Mouse (Mus musculus) liver, embryonic 12.5 days (tissue): ENCODE results near the gene Cdcp1. TPM values are rescaled to one million over a fixed set of nuclear protein-coding genes. Genes with fewer than 3 reads are reported as not detected.

Source experiments
- ATAC-seq: fragments of 200-750 bp; cut with Nextera tagmentation; 2 replicates; pipeline ENCODE4 v1.8.0; 2017; ENCODE audit warnings: moderate number of reproducible peaks, mild to moderate bottlenecking, moderate library complexity
- H3K27ac ChIP-seq: fragments of 300-500 bp; sonication (generic); 2 replicates; pipeline ENCODE4 v1.5.1; 2016; ENCODE audit warnings: mild to moderate bottlenecking
- H3K27me3 ChIP-seq: fragments of 300-500 bp; sonication (generic); replicated peaks from 2 replicates; pipeline ENCODE4 v1.6.1; 2016; ENCODE audit warnings: mild to moderate bottlenecking, moderate library complexity
- H3K36me3 ChIP-seq: fragments of 300-500 bp; sonication (generic); 2 replicates; pipeline ENCODE4 v1.6.1; 2016; ENCODE audit warnings: mild to moderate bottlenecking, moderate library complexity
- H3K4me1 ChIP-seq: fragments of 300-500 bp; sonication (generic); 2 replicates; pipeline ENCODE4 v1.6.1; 2016
- H3K4me2 ChIP-seq: fragments of 300-500 bp; sonication (generic); 2 replicates; pipeline ENCODE4 v1.6.1; 2016; ENCODE audit warnings: mild to moderate bottlenecking, moderate library complexity
- H3K4me3 ChIP-seq: fragments of 300-500 bp; sonication (generic); 2 replicates; pipeline ENCODE4 v1.5.1; 2016; ENCODE audit warnings: mild to moderate bottlenecking, moderate library complexity
- H3K9ac ChIP-seq: fragments of 300-500 bp; sonication (generic); 2 replicates; pipeline ENCODE4 v1.6.1; 2016; ENCODE audit warnings: mild to moderate bottlenecking, moderate library complexity
- H3K9me3 ChIP-seq: fragments of 300-500 bp; sonication (generic); replicated peaks from 2 replicates; pipeline ENCODE4 v1.6.1; 2016; ENCODE audit warnings: mild to moderate bottlenecking, moderate library complexity
- WGBS: fragments of 180-500 bp; shearing (Covaris S2); methylation state at CpG from one replicate; pipeline ENCODE4 v1.1.7; 2016; ENCODE audit not compliant: insufficient replicate concordance; 5-methylcytosine and 5-hydroxymethylcytosine counted together
- polyA plus RNA-seq: library from polyadenylated mRNA; unstranded; fragments of >200 nt; fragmentation: Nextera tagmentation; extraction: Ambion mirVana; gene quantifications from 2 replicates; pipeline ENCODE4 v1.2.1, GENCODE M21; 2016

Cdcp1 gene
- polyA plus RNA-seq: 0.18 and 0.25 TPM in 2 replicates

- 14% methylated on average over 44 of the region's 45 CpGs for WGBS
- H3K4me2 ChIP-seq: peak within 1 kb of the TSS; percentile 63
- peaks cover 32% of the 10 kb centered on the region for H3K27me3 ChIP-seq
- peak within 1 kb of the TSS; percentile 31 for H3K4me3 ChIP-seq
- H3K27ac ChIP-seq: no peak within 1 kb of the TSS
- H3K9ac ChIP-seq: no peak within 1 kb of the TSS
- ATAC-seq: no peak
- peaks cover 10% of the 10 kb centered on the region for H3K4me1 ChIP-seq
- H3K36me3 ChIP-seq: no peaks in the 10 kb centered on the region
- H3K9me3 ChIP-seq: no peaks in the 10 kb centered on the region
Observed at GRCm38 (mm10) chr9:123215621-123216440, at the start of gene Cdcp1. Cdcp1 (minus strand) TSS chr9:123216038.

GRCm38 (mm10) chr9:123260611-123261021, 44.8 kb upstream of the Cdcp1 start, which contains the start of gene Tmem158:
Tmem158 (minus strand) TSS chr9:123260764.
- Histone ChIP-seq H3K4me2 (peak within 1 kb of the TSS; percentile 90), H3K36me3 (no peaks in the 10 kb centered on the region), H3K9ac (peak within 1 kb of the TSS; percentile 73), H3K27me3 (peaks cover 64% of the 10 kb centered on the region), H3K27ac (peak within 1 kb of the TSS; percentile 18), H3K4me3 (peak within 1 kb of the TSS; percentile 63), H3K4me1 (peaks cover 24% of the 10 kb centered on the region), H3K9me3 (no peaks in the 10 kb centered on the region)
- WGBS: 5% methylated on average over 39 of the region's 40 CpGs
- peak; percentile 94 for ATAC-seq

- H3K36me3 ChIP-seq: no peaks in the 10 kb centered on the region
- H3K27ac ChIP-seq: peak overlapping the region; percentile 18
- H3K4me3 ChIP-seq: peak overlapping the region; percentile 63
- ATAC-seq: peak; percentile 66
- WGBS: under 1% methylated on average over 92 of the region's 92 CpGs
- peak overlapping the region; percentile 73 for H3K9ac ChIP-seq
- H3K4me2 ChIP-seq: peak overlapping the region; percentile 90
- H3K4me1 ChIP-seq: peaks cover 24% of the 10 kb centered on the region
- peaks cover 63% of the 10 kb centered on the region for H3K27me3 ChIP-seq
- no peaks in the 10 kb centered on the region for H3K9me3 ChIP-seq
Observed at GRCm38 (mm10) chr9:123259896-123260610, 44.2 kb upstream of the Cdcp1 start.

GRCm38 (mm10) chr9:123259461-123259895, 43.6 kb upstream of the Cdcp1 start:
- Histone ChIP-seq H3K4me1 (peaks cover 24% of the 10 kb centered on the region), H3K9ac (peak overlapping the region; percentile 73), H3K9me3 (no peaks in the 10 kb centered on the region), H3K27me3 (peaks cover 58% of the 10 kb centered on the region), H3K27ac (no peak overlapping the region), H3K4me2 (peak overlapping the region; percentile 90), H3K4me3 (peak overlapping the region; percentile 63), H3K36me3 (no peaks in the 10 kb centered on the region)
- no peak; the same call in 1 of the 2 replicates for ATAC-seq
- WGBS: 1% methylated on average over 45 of the region's 45 CpGs

GRCm38 (mm10) chr9:123258796-123259195, 43.0 kb upstream of the Cdcp1 start:
- H3K36me3 ChIP-seq: no peaks in the 10 kb centered on the region
- H3K4me2 ChIP-seq: peak overlapping the region; percentile 90
- no peak overlapping the region for H3K27ac ChIP-seq
- H3K4me1 ChIP-seq: peaks cover 24% of the 10 kb centered on the region
- 41% methylated on average over 10 of the region's 10 CpGs for WGBS
- ATAC-seq: no peak
- no peak overlapping the region for H3K9ac ChIP-seq
- H3K27me3 ChIP-seq: peaks cover 51% of the 10 kb centered on the region
- no peaks in the 10 kb centered on the region for H3K9me3 ChIP-seq
- H3K4me3 ChIP-seq: 0 out of 2 replicates have a peak overlapping the region, but pooled peaks have one; percentile 63

GRCm38 (mm10) chr9:123255736-123256135, 39.9 kb upstream of the Cdcp1 start:
- H3K27me3 ChIP-seq: peaks cover 42% of the 10 kb centered on the region
- H3K27ac ChIP-seq: no peak overlapping the region
- 48% methylated on average over 3 of the region's 3 CpGs for WGBS
- no peaks in the 10 kb centered on the region for H3K9me3 ChIP-seq
- no peak overlapping the region for H3K4me2 ChIP-seq
- no peak overlapping the region for H3K9ac ChIP-seq
- peaks cover 16% of the 10 kb centered on the region for H3K4me1 ChIP-seq
- H3K36me3 ChIP-seq: no peaks in the 10 kb centered on the region
- H3K4me3 ChIP-seq: no peak overlapping the region
- no peak for ATAC-seq

GRCm38 (mm10) chr9:123247992-123248391, 32.2 kb upstream of the Cdcp1 start:
- WGBS: 39% methylated on average over 1 of the region's 1 CpGs
- Histone ChIP-seq H3K4me3 (no peak overlapping the region), H3K4me1 (no peaks in the 10 kb centered on the region; the same call in 1 of the 2 replicates), H3K36me3 (no peaks in the 10 kb centered on the region), H3K27ac (no peak overlapping the region), H3K4me2 (no peak overlapping the region), H3K9me3 (no peaks in the 10 kb centered on the region), H3K9ac (no peak overlapping the region), H3K27me3 (no peaks in the 10 kb centered on the region)
- ATAC-seq: peak; percentile 60; the same call in 1 of the 2 replicates

- no peak overlapping the region for H3K4me3 ChIP-seq
- no peak overlapping the region for H3K9ac ChIP-seq
- no peak overlapping the region for H3K4me2 ChIP-seq
- no peaks in the 10 kb centered on the region for H3K9me3 ChIP-seq
- no peaks in the 10 kb centered on the region for H3K36me3 ChIP-seq
- 63% methylated on average over 4 of the region's 4 CpGs for WGBS
- no peak overlapping the region for H3K27ac ChIP-seq
- no peaks in the 10 kb centered on the region; the same call in 1 of the 2 replicates for H3K4me1 ChIP-seq
- no peaks in the 10 kb centered on the region for H3K27me3 ChIP-seq
- ATAC-seq: no peak
Observed at GRCm38 (mm10) chr9:123245146-123245545, 29.3 kb upstream of the Cdcp1 start.

GRCm38 (mm10) chr9:123243988-123244387, 28.1 kb upstream of the Cdcp1 start:
- Histone ChIP-seq H3K9ac (no peak overlapping the region), H3K36me3 (no peaks in the 10 kb centered on the region), H3K4me3 (no peak overlapping the region), H3K27ac (no peak overlapping the region), H3K4me1 (no peaks in the 10 kb centered on the region; the same call in 1 of the 2 replicates), H3K27me3 (no peaks in the 10 kb centered on the region), H3K4me2 (no peak overlapping the region), H3K9me3 (no peaks in the 10 kb centered on the region)
- WGBS: 52% methylated on average over 10 of the region's 10 CpGs
- ATAC-seq: no peak

- Histone ChIP-seq H3K36me3 (no peaks in the 10 kb centered on the region), H3K4me3 (no peak overlapping the region), H3K9ac (no peak overlapping the region), H3K4me2 (no peak overlapping the region), H3K4me1 (0 out of 2 replicates have a peak, but pooled peaks cover 7% of the 10 kb centered on the region), H3K9me3 (no peaks in the 10 kb centered on the region), H3K27me3 (0 out of 2 replicates have a peak, but pooled peaks cover under 1% of the 10 kb centered on the region), H3K27ac (no peak overlapping the region)
- ATAC-seq: no peak
- 81% methylated on average over 5 of the region's 5 CpGs for WGBS
Observed at GRCm38 (mm10) chr9:123241191-123241590, 25.4 kb upstream of the Cdcp1 start.

- Histone ChIP-seq H3K4me2 (no peak overlapping the region), H3K4me3 (no peak overlapping the region), H3K27me3 (0 out of 2 replicates have a peak, but pooled peaks cover 5% of the 10 kb centered on the region), H3K36me3 (no peaks in the 10 kb centered on the region), H3K9me3 (no peaks in the 10 kb centered on the region), H3K4me1 (0 out of 2 replicates have a peak, but pooled peaks cover 7% of the 10 kb centered on the region), H3K9ac (no peak overlapping the region), H3K27ac (no peak overlapping the region)
- WGBS: 86% methylated on average over 2 of the region's 2 CpGs
- no peak for ATAC-seq
Observed at GRCm38 (mm10) chr9:123240751-123241150, 24.9 kb upstream of the Cdcp1 start.
